Mouse (Mus musculus): ENCODE data around the gene Gca. TPM values are rescaled to one million over a fixed set of nuclear protein-coding genes. Genes with fewer than 3 reads are reported as not detected.

The Gca gene
- total RNA-seq (2023) = 10 to 100 TPM; 87.2 to 99.9 TPM

DNA sequence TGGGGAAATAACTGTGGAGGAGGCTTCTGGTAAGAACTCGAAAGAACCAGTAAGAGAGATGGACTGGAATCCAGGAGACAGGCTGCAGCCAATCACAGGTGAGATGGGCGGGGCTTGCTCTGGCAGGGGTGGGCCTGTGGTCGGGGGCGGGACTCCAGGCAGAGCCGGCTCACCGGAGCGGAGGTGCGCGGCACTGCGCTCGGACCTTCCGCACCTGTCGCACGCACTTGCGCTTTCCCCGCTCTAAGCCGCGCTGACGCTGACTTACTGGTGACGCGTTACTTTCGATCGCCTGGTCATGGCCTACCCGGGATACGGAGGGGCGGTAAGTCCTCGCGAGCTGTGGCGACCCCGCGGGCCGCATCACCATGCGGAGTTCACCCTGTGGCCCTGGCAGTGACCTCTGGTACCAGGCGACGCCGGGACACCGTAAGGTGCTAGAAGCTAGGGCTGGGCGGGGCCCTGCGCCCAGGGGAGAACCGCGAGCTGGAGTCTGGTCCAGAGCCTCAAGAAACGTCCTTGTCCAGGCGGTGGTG lies at the start of gene Gca:
TSS of gene Gca (plus strand) at position 151 of the 536 bp plus-strand sequence.

DNA sequence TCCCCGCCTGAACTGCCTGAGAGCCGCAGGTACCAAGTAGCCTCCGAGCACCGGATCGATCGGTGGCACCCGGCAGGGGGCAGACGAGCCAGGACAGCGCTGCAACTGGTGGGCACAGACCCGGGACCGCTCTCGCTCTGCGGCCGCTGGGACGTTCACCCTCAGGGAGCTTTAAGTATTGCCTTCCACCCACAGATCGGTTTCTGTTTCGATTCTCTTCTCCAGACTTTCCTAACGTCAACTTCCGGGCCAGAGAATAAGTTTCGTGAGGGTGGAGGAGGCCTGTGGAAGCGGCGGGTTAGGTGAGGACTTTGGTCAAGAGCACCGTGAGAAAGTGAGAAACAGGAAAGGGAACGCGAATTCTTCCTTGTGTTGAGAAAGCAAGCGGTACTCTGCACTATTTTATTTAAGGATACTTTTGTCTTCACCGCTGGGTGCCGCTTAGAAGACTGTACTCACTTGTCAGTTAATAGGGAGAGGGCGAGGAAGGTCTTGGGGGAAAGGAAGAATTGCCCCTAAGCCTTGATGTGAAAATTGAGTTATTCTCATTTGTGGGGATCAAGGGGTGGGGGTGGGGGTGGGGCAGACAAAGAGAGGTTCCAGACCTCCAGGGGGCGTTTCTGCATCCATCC lies 18.0 kb upstream of the Gca start, which contains the start of gene Ifih1:
TSS of gene Ifih1 (minus strand) at position 242 of the 632 bp plus-strand sequence.

Other genes with a start within 250 kb of the Gca start
- not detected for gene Gcg, start 180.6 kb upstream of the Gca start, total RNA-seq (2023)
- under 1 TPM; 0.55 to 0.64 TPM for gene Fap, start 90.2 kb upstream of the Gca start, total RNA-seq (2023)
- 10 to 100 TPM; 15.5 to 17.6 TPM for gene Ifih1, start 18.0 kb upstream of the Gca start, total RNA-seq (2023)

All from neutrophil, adult 59 days (primary cell).